Mouse (Mus musculus) lung, adult 18-20 months (tissue): Measurements from ENCODE around the gene Lrmp.
A peak's percentile ranks its signal among the peaks of the same experiment; 100 is the strongest.
"Not testable (repeated sequence)": the region's sequence is repeated elsewhere in the genome, so short reads cannot be mapped to it uniquely, and the experiment has no call there.

Source experiments
- DNase-seq, 2 experiments: peaks; one replicate each; pipeline ENCODE4 v3.0.0; 2022; ENCODE audit warnings: mixed read lengths in 2 of 2

The Lrmp gene

GRCm38 (mm10) chr6:145105439-145105838 is 10.0 kb upstream of the Lrmp start:
- DNase-seq, result no peak

- DNase-seq, result no peak
Observed at GRCm38 (mm10) chr6:145106163-145106842, 9.2 kb upstream of the Lrmp start.

DNA sequence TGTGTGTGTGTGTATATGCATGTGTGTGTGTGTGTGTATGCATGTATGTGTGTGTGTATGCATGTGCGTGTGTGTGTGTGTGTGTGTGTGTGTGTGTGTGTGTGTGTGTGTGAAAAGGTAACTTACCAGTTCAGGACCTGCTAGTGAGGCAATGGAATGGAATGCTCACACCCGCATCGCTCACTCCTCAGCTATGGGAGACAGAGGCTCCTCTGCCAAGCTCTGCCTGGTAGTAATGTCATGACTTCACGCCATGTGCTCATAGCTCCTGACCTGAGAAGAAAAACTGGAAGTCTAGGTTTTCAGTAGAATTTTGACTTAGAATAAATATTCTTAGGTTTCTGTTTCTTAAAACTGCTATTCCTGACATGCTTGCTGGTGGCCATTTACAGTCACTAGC is 4.7 kb upstream of the Lrmp start:
- DNase-seq, result no peak

GRCm38 (mm10) chr6:145112865-145113264 is 2.6 kb upstream of the Lrmp start:
- DNase-seq, result no peak

DNA sequence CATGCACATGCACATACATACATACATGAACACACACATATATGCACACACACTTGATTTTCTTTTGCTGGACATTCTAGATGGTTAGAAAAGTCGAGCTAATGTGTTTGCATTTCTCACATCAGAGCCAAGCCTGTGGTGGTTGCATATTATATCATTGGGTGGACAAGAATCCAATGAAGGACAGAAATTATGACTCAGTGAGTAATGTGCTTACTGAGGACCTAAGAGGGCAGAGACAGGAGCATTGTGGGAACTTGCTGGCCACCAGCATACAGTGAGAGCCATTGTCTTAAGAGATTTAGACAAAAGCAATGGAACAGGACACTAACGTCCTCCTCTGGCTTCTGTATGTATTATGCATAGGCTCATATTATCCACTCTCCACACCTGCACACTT is 892 bp upstream of the Lrmp start:
- DNase-seq, result no peak

- no peak for DNase-seq
Observed at GRCm38 (mm10) chr6:145116098-145116672, 732 bp downstream of the Lrmp start.

- DNase-seq, result no peak
Observed at GRCm38 (mm10) chr6:145120086-145120485, 4.6 kb downstream of the Lrmp start.

- DNase-seq, result no peak
Observed at GRCm38 (mm10) chr6:145120787-145121589, 5.5 kb downstream of the Lrmp start.

DNA sequence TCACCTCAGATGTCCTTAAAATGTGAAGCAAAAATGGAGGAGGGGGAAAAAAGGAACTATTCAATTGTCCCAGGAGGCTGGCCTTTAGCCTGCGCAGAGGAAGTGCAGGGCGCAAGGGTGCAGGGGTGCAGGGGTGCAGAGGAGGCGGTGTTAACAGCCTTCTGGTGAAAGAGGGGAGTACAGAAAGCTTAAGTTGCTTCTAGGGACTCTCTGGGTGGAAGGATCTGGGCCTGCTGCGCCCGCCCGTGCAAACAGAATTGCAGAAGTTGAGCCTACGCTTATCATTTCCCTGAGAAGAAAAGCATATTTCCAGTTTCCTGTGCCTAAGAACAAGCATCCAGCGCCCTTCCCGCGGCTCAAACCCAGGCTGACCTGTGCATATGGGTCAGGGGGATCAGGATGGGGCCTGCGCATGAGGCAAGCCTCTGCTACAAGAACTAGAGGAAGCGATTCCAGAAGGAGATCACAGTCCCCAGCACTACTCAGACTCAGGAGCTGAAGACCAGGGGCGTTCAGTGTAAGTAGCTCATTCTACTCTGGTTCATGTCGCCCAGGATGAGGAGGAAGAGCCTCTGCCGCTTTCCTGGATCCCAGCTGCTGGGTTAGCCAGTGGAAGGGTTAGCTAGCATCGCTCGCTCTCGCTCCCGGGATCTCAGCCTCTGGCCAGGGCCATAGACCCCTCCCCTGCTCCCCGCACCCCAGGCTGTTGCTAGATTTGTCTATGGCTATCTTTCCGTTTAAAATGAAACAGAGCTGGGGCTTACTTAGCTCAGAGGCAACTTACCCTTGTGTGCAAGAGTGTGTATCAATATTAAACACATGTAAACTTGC is 6.4 kb downstream of the Lrmp start:
- peak; percentile 40 to 46 for DNase-seq

DNA sequence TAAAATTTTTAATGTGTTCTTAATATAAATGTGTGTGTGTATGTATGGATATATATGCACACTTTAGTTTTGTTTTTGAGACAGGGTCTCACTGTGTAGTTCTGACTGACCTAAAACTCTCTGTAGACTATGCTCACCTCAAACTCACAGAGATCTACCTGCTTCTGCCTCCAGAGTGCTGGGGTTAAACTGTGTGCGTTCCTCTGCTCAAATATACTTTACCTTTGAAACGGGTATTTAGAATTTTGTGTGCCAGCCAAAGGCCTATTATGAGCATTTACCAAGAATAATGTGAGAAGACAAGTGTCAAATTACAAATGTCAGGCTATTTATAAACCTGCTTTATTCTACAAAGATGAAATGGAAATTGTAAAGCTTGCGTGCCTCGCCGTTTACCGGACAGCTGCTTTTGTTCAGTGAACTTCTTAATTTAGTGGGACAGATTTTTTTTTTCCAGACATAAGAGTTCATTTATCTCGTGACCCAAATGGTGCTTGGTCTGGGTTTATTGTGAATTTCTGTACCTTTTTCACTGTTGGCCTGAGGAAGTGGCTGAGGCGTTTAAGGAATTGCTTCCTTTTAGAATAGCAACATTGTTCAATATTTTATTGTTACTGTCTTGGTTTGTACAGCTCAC is 7.1 kb downstream of the Lrmp start:
- no peak for DNase-seq

GRCm38 (mm10) chr6:145123136-145124060 is 7.9 kb downstream of the Lrmp start:
- peak in 1 of 2 experiments; percentile 12 for DNase-seq

DNA sequence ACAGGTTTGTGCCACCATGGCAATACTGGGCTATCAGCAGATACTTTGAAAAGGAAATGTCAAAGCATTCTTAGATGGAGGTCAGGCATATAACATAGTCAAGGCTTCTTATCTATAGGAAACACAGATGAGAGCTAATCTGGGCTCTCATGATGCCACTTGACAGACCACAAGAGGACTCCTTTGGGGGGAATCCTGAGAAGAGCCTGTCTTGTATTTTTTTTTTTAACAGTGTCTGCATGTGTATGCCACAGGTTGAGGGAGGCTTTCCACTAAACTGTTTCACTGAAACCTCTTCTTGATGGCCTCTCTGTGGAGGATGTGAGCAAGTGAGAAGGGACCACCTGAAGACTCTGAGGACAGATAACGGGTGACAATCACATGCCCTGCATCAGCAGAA is 9.2 kb downstream of the Lrmp start:
- no peak for DNase-seq

DNA sequence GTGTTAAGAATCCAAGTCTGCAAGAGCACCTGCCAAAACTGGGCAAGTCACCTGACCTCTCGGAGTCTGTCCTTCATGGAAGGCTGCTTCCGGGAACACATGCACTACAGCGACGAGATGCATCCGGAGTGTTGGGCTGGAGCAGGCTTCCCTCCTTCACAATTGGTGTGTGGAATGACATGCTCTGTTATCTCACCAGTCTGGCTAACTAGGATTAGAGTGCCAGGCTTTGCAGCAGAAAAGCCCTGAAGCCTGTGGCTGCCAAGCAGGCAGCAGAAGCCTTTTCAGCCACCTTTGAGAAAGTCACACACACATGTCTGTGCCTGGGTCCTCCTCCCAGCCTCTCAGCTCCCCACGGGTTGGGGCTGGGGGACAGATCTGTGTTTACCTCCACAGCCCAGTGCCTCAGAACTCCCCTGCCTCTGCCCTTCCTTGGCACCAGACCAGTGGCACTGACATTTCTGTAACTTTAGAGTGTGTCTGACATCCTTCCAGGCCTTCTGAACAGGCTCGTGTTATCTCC is 10.2 kb downstream of the Lrmp start:
- DNase-seq, result no peak

DNA sequence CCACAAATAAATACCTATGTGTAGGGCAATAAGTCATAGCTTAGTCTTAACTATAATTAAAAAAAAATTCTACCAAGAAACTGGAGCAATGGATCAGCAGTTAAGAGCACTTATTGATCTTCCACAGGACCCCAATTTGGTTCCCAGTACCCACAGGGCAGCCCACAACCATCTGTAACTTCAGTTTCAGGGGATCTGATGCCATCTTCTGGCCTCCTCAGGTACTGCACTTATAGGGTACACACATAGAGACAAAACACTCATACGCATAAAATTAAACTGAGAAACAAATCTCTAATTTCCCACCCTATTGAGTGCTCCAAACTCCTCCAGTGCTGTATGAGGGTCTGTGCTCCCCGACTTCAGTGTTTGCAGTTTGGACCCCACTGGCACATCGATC is 12.2 kb downstream of the Lrmp start:
- DNase-seq, result no peak

DNA sequence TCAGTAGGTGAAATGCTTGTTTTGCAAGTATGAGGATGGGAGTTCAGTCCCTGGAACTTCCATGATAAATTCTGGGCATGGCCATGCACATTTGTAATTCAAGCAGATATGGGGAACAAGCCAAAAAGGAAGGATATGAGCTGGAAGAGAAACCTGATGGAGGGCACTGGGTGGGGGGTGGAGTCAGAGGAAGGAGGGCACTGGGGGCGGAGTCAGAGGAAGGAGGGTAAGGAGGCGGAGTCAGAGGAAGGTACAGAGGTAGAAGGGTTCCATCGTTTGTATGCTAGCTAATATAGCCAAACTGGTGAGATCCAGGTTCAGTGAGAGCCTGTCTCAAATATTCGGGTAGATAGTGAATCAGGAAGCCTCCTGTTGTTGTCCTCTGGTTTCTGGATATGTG is 14.1 kb downstream of the Lrmp start:
- no peak for DNase-seq

- no peak for DNase-seq
Observed at GRCm38 (mm10) chr6:145131991-145132390, 16.5 kb downstream of the Lrmp start.

GRCm38 (mm10) chr6:145132969-145133368 is 17.5 kb downstream of the Lrmp start:
- not testable (repeated sequence) for DNase-seq

DNA sequence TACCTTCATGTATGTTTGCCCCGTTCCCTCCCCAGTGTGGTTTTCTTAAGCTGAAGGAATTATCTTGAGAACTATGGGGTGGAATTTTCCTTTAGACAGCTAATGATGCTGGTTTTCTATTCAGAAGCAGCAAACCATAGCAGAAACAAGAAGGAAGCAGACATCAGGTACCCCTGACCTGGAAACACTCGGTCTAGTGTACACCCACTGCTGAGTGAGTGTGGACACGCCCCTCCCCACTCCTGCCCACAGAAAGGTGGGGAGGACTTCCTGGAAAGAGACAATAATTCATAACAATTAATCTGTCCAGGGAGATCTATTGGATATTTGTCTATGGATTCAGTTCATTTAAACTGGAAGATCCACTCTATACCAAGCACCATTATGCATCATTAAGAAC is 19.8 kb downstream of the Lrmp start:
- no peak for DNase-seq

- DNase-seq, result no peak
Observed at GRCm38 (mm10) chr6:145135804-145136203, 20.4 kb downstream of the Lrmp start.

GRCm38 (mm10) chr6:145136831-145137230 is 21.4 kb downstream of the Lrmp start:
- no peak for DNase-seq

GRCm38 (mm10) chr6:145139236-145139635 is 23.8 kb downstream of the Lrmp start:
- no peak for DNase-seq
